Comparison of ENCODE assay signal across 9 mouse cellular contexts in the genomic region with DNA sequence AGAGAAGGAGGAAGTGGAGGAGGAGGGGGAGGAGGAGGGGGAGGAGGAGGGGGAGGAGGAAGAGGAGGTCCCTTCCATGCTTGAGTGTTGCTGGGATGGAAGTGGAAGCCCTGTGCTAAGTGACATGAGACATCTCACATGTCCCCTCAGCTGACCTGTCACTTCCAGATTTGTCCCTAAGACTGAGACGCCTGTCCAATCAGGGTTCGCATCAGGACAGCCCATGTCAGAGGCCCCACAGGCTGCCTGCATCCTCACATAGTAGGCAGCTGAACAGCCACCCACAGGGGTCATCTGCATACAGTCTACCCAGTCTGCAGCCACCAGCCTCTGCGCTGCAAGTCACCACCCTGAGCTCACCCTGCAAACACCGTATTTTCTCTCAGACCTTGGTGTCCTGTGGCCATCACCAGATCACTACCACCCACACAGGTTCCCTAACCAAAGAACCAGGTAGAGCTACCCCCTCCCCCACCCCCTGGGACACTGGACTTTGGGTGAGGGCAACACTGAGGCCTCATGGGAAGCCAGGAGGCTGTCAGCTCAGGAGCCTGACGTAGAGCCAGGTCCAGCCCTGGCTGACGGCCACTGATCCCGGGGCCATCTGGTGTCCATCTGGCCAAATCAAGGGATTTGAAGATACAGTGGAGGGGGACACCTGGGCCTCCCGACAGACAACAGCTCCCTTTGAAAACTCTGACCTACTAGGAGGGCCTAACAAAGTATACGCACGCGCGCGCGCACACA. TPM values are rescaled to one million over a fixed set of nuclear protein-coding genes. Genes with fewer than 3 reads are reported as not detected.
DNase-seq lines count a peak whose midpoint lies in the region; TF ChIP-seq lines count a peak whose summit lies in the region.
"Had no signal": no experiment of that assay in that cellular context is flagged by ENCODE, and none has a peak within 500 bp of the region (broad histone marks: within the 10 kb centered on the region; RNA-seq: fewer than 3 reads in every experiment).

No protein-coding gene starts in this region.

- 33% methylated on average over 14 of the region's 14 CpGs for WGBS in liver, adult 2 months
- WGBS in thymus, adult 2 months: 89% methylated on average over 14 of the region's 14 CpGs

- DNase-seq in adrenal gland, postnatal 10 days: peak; percentile 58
- no peak for DNase-seq in adrenal gland, postnatal 4 days (ENCODE audit: low spot score in 2 of 2)
- DNase-seq in 416B (ENCODE audit: low read depth): peak; percentile 18
- DNase-seq in embryo, embryonic 9.5 days (ENCODE audit: extremely low spot score): peak; percentile 36
- DNase-seq in liver, adult 2 months (ENCODE audit: extremely low read depth, low read depth, low spot score): peak; percentile 90
- DNase-seq in right cerebral cortex, postnatal 10 days (ENCODE audit: low spot score in 2 of 2): no peak
- DNase-seq in thymus, adult 2 months: no peak
- DNase-seq in thymus, adult 18-20 months: no peak

- H3K36me3 ChIP-seq in liver, adult 2 months (ENCODE audit: control insufficient read depth, insufficient read depth, low read length): no peaks in the 10 kb centered on the region
- H3K36me3 ChIP-seq in thymus, adult 2 months (ENCODE audit: control insufficient read depth, insufficient read depth, low read length): no peaks in the 10 kb centered on the region

- peaks cover 55% of the 10 kb centered on the region for H3K4me1 ChIP-seq in liver, adult 2 months (ENCODE audit: control insufficient read depth, insufficient read depth, low read length)
- H3K4me1 ChIP-seq in thymus, adult 2 months (replicated peaks; ENCODE audit: control insufficient read depth, insufficient read depth, low read length): peaks cover 19% of the 10 kb centered on the region

- peaks cover 28% of the 10 kb centered on the region for H3K79me2 ChIP-seq in liver, adult 2 months (ENCODE audit: control insufficient read depth, insufficient read depth, low read length)

- no peaks in the 10 kb centered on the region for H3K27me3 ChIP-seq in liver, adult 2 months (ENCODE audit: control insufficient read depth, insufficient read depth, low read length)
- no peaks in the 10 kb centered on the region for H3K27me3 ChIP-seq in thymus, adult 2 months (ENCODE audit: control insufficient read depth, insufficient read depth, low read length)

- peak overlapping the region; percentile 67 for H3K27ac ChIP-seq in liver, adult 2 months (replicated peaks; ENCODE audit: insufficient read depth, low read depth, low read length)
- H3K27ac ChIP-seq in thymus, adult 2 months (ENCODE audit: control insufficient read depth, insufficient read depth, low read length): no peak overlapping the region

- no peak overlapping the region for H3K4me3 ChIP-seq in liver, adult 2 months (ENCODE audit: insufficient read depth, low read depth, low read length)
- no peak overlapping the region for H3K4me3 ChIP-seq in thymus, adult 2 months (ENCODE audit: control insufficient read depth, insufficient read depth, low read length)

- H3K9ac ChIP-seq in liver, adult 2 months (ENCODE audit: low read depth, low read length): peak overlapping the region; percentile 1; the same call in 1 of the 2 replicates

- TF ChIP-seq CTCF in liver, adult 2 months (IDR thresholded peaks at IDR 0.05; ENCODE audit: low read depth, low read length): no peak
- no peak for TF ChIP-seq CTCF in thymus, adult 2 months (IDR thresholded peaks at IDR 0.05; ENCODE audit: borderline replicate concordance, control insufficient read depth, extremely low read depth, insufficient read depth, low read length, poor library complexity)

- no peak for TF ChIP-seq POLR2A in liver, adult 2 months (IDR thresholded peaks at IDR 0.05; ENCODE audit: extremely low read depth, insufficient read depth, low read length)
- no peak for TF ChIP-seq POLR2A in thymus, adult 2 months (IDR thresholded peaks at IDR 0.05; ENCODE audit: control insufficient read depth, extremely low read depth, insufficient read depth, low read length, poor library complexity)

RNA-seq across cellular contexts. Expression of a gene that starts 9.6 kb away (rescaled TPM):
- total RNA-seq in adrenal gland, postnatal 10 days (2021): 10 to 100 TPM; 61.1 to 63.0 TPM
- total RNA-seq in adrenal gland, postnatal 4 days (2021): 100 to 1,000 TPM; 108 to 113 TPM
- total RNA-seq in liver, adult 2 months (2014; rRNA removed): 25.6 and 42.6 TPM in 2 replicates
- polyA plus RNA-seq in liver, adult 2 months (2012; rRNA removed): 65.5 and 66.9 TPM in 2 replicates
- polyA plus RNA-seq in thymus, adult 2 months (2012; rRNA removed): 17.1 and 17.3 TPM in 2 replicates

RNA-seq across cellular contexts. Expression of a gene that starts 16.5 kb away (rescaled TPM):
- 1,000 to 10,000 TPM; 1,144 to 1,253 TPM for total RNA-seq in adrenal gland, postnatal 10 days (2021)
- 1,000 to 10,000 TPM; 1,445 to 1,502 TPM for total RNA-seq in adrenal gland, postnatal 4 days (2021)
- total RNA-seq in liver, adult 2 months (2014; rRNA removed): 969 and 1,006 TPM in 2 replicates
- 245 and 258 TPM in 2 replicates for polyA plus RNA-seq in liver, adult 2 months (2012; rRNA removed)
- polyA plus RNA-seq in thymus, adult 2 months (2012; rRNA removed): 481 and 516 TPM in 2 replicates

RNA-seq across cellular contexts. Expression of a gene that starts 42.4 kb away (rescaled TPM):
- total RNA-seq in adrenal gland, postnatal 10 days (2021): under 1 TPM; 0.55 to 0.57 TPM
- 1 to 10 TPM; 1.7 to 2.0 TPM for total RNA-seq in adrenal gland, postnatal 4 days (2021)
- not detected in 2 replicates for total RNA-seq in liver, adult 2 months (2014; rRNA removed)
- polyA plus RNA-seq in liver, adult 2 months (2012; rRNA removed): 0.13 TPM in 1 of 2 replicates, not detected in the other
- polyA plus RNA-seq in thymus, adult 2 months (2012; rRNA removed): 1.9 TPM in 2 replicates
- total RNA-seq: common myeloid progenitor, adult 5-6 weeks had no signal

Comparison
In these comparisons a context has a peak if more than half of its experiments do, and no peak if none do; other contexts are left out.
1. DNase-seq: peak in adrenal gland, postnatal 10 days (single experiment), 416B (single experiment), embryo, embryonic 9.5 days (single experiment) and liver, adult 2 months (single experiment); none in adrenal gland, postnatal 4 days (0 of 2), right cerebral cortex, postnatal 10 days (0 of 2), thymus, adult 2 months (single experiment) and thymus, adult 18-20 months (0 of 2).